Mouse (Mus musculus) limb, embryonic 15.5 days (tissue): ENCODE results near the gene Map1b. TPM values are rescaled to one million over a fixed set of nuclear protein-coding genes. Genes with fewer than 3 reads are reported as not detected.

Source experiments
- ATAC-seq: fragments of 200-750 bp; cut with Nextera tagmentation; 2 replicates; pipeline ENCODE4 v1.8.0; 2017; ENCODE audit warnings: low read depth, moderate TSS enrichment; ENCODE audit not compliant: insufficient number of reproducible peaks, low FRiP score, low TSS enrichment
- H3K27ac ChIP-seq: fragments of 300-500 bp; sonication (generic); 2 replicates; pipeline ENCODE4 v1.5.1; 2015; ENCODE audit warnings: moderate library complexity, mild to moderate bottlenecking, inconsistent platforms
- H3K27me3 ChIP-seq: fragments of 300-500 bp; sonication (generic); 2 replicates; pipeline ENCODE4 v1.6.1; 2015; ENCODE audit warnings: inconsistent platforms
- H3K36me3 ChIP-seq: fragments of 300-500 bp; sonication (generic); 2 replicates; pipeline ENCODE4 v1.6.1; 2015; ENCODE audit warnings: inconsistent platforms
- H3K4me1 ChIP-seq: fragments of 300-500 bp; sonication (generic); 2 replicates; pipeline ENCODE4 v1.6.1; 2015; ENCODE audit warnings: inconsistent platforms
- H3K4me2 ChIP-seq: fragments of 300-500 bp; sonication (generic); 2 replicates; pipeline ENCODE4 v1.6.1; 2015; ENCODE audit warnings: mild to moderate bottlenecking, inconsistent platforms
- H3K4me3 ChIP-seq: fragments of 300-500 bp; sonication (generic); 2 replicates; pipeline ENCODE4 v1.5.1; 2015; ENCODE audit warnings: mild to moderate bottlenecking, inconsistent platforms
- H3K9ac ChIP-seq: fragments of 300-500 bp; sonication (generic); 2 replicates; pipeline ENCODE4 v1.6.1; 2015; ENCODE audit warnings: inconsistent platforms
- H3K9me3 ChIP-seq: fragments of 300-500 bp; sonication (generic); 2 replicates; pipeline ENCODE4 v1.6.1; 2016; ENCODE audit warnings: inconsistent platforms
- WGBS: fragments of 180-500 bp; shearing (Covaris S2); methylation state at CpG from one replicate; pipeline ENCODE4 v1.1.7; 2015; 5-methylcytosine and 5-hydroxymethylcytosine counted together
- polyA plus RNA-seq: library from polyadenylated mRNA; unstranded; fragments of >200 nt; fragmentation: Nextera tagmentation; extraction: Ambion mirVana; gene quantifications from 2 replicates; pipeline ENCODE4 v1.2.1, GENCODE M21; 2015

Gene Map1b
- polyA plus RNA-seq, 1 experiment from 2014 or later: 137 TPM

DNA sequence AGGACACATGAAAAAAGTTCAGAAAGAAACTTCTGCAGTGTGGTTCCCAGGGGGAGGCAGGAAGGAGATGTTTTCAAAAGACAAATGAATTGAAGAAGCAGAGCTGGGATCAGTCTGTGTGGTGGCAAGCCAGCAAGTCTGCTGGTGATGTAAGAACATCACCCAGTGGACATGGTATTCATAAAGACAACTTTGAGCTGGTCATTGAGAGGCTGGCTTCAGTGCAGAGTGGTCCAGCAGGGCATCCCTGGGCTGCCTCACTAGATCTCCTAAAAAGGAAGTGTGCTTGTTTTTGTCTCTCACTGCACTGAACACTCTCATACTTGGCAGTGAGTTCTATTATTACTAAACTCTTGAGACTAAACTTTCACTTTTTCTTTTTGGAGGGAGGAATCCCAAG is 32.9 kb downstream of the Map1b start:
- ATAC-seq: no peak
- no peak overlapping the region for H3K9ac ChIP-seq

DNA sequence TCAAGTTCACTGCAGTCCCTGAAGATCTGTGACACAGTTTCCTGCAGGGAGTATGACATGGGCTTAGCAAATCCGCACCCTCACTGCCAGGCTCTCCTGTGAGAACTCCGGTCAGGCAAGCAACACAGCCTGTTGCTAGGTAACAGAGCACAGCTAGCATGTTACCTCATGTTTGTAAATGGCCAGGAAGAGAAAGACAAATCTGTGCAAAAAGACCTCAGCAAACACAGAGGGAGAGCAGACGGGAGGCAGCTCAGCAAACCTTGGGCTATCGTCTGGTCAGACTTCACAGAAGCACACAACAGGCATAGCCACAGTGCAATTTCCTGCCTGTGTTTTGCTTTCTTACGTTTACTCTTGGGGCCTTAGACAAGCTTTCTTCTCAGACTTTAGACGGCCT is 40.9 kb downstream of the Map1b start:
- peak overlapping the region; percentile 6 for H3K27ac ChIP-seq
- no peak overlapping the region for H3K4me3 ChIP-seq
- no peak overlapping the region for H3K9ac ChIP-seq
- no peaks in the 10 kb centered on the region for H3K27me3 ChIP-seq
- WGBS: 5% methylated on average over 6 of the region's 6 CpGs
- no peaks in the 10 kb centered on the region for H3K36me3 ChIP-seq
- H3K4me2 ChIP-seq: no peak overlapping the region
- ATAC-seq: 0 out of 2 replicates have a peak, but pooled peaks have one; percentile 48
- H3K4me1 ChIP-seq: peaks cover 18% of the 10 kb centered on the region
- H3K9me3 ChIP-seq: no peaks in the 10 kb centered on the region

More for the DNA sequence above, 32.9 kb downstream of the Map1b start:
- Histone ChIP-seq H3K36me3 (no peaks in the 10 kb centered on the region), H3K4me1 (peaks cover 19% of the 10 kb centered on the region), H3K27me3 (no peaks in the 10 kb centered on the region), H3K27ac (no peak overlapping the region), H3K4me2 (no peak overlapping the region), H3K9me3 (no peaks in the 10 kb centered on the region), H3K4me3 (no peak overlapping the region)

DNA sequence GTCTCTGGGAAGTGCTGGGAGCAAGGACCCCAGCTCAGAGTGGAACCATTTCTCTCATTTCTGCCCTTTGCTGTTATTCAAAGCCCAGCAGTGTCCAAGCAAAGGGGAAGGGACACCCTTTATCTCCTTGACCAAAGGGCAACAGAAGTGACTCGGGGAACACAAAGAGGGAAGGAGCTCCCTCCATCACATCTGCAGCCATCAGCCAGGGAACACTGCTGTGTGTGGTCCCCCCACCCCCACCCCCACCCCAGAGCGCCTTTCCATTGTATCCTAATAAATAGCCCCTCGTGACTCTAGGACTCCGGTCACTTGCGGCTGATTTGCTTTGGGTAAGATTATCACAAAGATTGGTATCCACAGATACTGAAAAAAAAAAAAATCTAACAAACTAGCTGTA is 41.3 kb downstream of the Map1b start:
- no peak for ATAC-seq
- H3K9ac ChIP-seq: no peak overlapping the region
- no peaks in the 10 kb centered on the region for H3K27me3 ChIP-seq
- no peaks in the 10 kb centered on the region for H3K36me3 ChIP-seq
- H3K4me1 ChIP-seq: peaks cover 18% of the 10 kb centered on the region
- no peak overlapping the region for H3K4me3 ChIP-seq
- no peaks in the 10 kb centered on the region for H3K9me3 ChIP-seq
- H3K27ac ChIP-seq: peak overlapping the region; percentile 23; the same call in 1 of the 2 replicates
- 10% methylated on average over 5 of the region's 5 CpGs for WGBS
- H3K4me2 ChIP-seq: no peak overlapping the region

DNA sequence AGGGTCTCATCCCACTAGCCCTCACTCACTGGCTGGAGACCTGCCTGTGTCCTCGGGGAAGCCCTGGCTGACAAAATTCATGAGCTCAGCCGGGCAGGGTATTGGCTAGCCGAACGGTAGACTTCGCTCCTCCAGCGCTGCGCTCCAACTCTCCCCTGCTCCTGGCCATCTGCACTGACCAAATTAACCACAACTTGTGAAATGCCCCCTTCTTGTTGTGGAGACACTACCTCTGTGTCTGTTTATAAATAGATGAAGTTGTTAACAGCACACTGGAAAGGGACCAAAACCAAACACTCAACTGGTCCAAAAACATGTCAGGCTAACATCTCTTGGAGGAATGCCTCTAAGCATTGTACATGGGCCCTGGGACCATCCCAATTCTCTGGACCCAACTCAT is 42.2 kb downstream of the Map1b start:
- Histone ChIP-seq H3K9me3 (no peaks in the 10 kb centered on the region), H3K4me1 (peaks cover 18% of the 10 kb centered on the region), H3K9ac (no peak overlapping the region), H3K4me2 (no peak overlapping the region), H3K27ac (no peak overlapping the region), H3K36me3 (no peaks in the 10 kb centered on the region), H3K4me3 (no peak overlapping the region), H3K27me3 (no peaks in the 10 kb centered on the region)
- no peak for ATAC-seq
- 80% methylated on average over 7 of the region's 7 CpGs for WGBS

DNA sequence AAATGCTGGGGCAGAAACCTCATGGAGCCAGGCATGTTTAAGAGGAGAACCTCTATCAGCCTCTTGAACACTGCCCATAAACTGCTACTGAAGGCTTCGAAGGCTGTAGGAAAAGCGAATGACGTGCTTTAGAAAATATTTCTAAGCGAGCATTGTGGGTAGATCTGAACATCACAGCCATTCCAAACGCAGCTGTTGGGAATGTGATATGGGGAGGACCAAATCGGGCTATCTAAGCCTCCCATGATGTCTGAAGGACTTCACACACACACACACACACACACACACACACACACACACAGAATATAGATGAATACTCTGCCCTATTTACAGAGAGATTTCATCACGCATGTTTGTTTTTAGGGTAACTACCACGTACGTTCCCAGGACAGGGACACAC is 44.3 kb downstream of the Map1b start:
- Histone ChIP-seq H3K4me1 (peaks cover 18% of the 10 kb centered on the region), H3K4me2 (no peak overlapping the region), H3K27ac (no peak overlapping the region), H3K9me3 (no peaks in the 10 kb centered on the region), H3K9ac (no peak overlapping the region), H3K27me3 (no peaks in the 10 kb centered on the region), H3K36me3 (no peaks in the 10 kb centered on the region), H3K4me3 (no peak overlapping the region)
- 84% methylated on average over 9 of the region's 9 CpGs for WGBS
- ATAC-seq: no peak

DNA sequence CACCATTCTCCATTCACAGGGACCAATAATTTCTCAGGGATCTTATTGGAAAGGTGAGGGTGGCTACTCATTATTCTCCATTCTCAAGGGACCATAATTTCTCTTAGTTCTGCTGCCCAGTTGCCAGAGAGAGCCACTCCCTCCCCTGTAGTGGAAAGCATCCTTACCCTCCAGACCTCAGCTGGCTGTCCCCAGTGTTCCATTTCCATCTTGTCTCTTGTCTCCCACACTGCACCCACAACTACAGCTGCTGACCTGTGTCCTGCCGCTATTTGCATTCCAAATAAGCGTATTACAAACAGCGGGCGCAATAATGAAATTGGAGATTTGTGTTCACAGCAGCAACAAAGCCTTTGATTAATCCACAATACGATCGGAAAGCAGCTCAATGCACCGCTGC is 46.3 kb downstream of the Map1b start:
- Histone ChIP-seq H3K4me2 (no peak overlapping the region), H3K9me3 (no peaks in the 10 kb centered on the region), H3K36me3 (no peaks in the 10 kb centered on the region), H3K27ac (no peak overlapping the region), H3K4me3 (no peak overlapping the region), H3K27me3 (no peaks in the 10 kb centered on the region), H3K4me1 (peaks cover 7% of the 10 kb centered on the region), H3K9ac (no peak overlapping the region)
- WGBS: 86% methylated on average over 7 of the region's 7 CpGs
- no peak for ATAC-seq

DNA sequence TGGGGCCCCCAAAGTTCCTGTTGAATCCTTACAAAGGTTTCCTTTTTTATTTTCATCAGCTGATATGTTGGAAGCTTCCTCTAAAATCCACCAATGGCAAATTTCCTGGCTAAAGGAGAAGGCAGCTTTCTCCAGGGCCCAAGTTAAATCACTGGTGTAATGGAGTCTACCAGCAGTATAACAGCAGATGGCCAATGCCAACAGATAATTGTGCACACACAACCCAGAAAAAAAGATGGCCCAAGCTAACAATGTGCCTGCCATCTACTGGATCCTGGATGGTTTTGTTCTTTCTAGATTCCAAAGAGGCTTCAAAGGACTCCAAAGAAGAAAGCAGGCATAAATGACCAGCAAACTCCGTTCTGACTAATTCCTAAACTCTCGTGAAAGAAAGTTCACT is 48.1 kb downstream of the Map1b start:
- no peaks in the 10 kb centered on the region for H3K27me3 ChIP-seq
- H3K4me2 ChIP-seq: no peak overlapping the region
- H3K9me3 ChIP-seq: no peaks in the 10 kb centered on the region
- no peak overlapping the region for H3K27ac ChIP-seq
- H3K4me3 ChIP-seq: no peak overlapping the region
- no peak for ATAC-seq
- H3K9ac ChIP-seq: no peak overlapping the region
- 86% methylated on average over 2 of the region's 2 CpGs for WGBS
- H3K36me3 ChIP-seq: no peaks in the 10 kb centered on the region
- H3K4me1 ChIP-seq: no peaks in the 10 kb centered on the region

DNA sequence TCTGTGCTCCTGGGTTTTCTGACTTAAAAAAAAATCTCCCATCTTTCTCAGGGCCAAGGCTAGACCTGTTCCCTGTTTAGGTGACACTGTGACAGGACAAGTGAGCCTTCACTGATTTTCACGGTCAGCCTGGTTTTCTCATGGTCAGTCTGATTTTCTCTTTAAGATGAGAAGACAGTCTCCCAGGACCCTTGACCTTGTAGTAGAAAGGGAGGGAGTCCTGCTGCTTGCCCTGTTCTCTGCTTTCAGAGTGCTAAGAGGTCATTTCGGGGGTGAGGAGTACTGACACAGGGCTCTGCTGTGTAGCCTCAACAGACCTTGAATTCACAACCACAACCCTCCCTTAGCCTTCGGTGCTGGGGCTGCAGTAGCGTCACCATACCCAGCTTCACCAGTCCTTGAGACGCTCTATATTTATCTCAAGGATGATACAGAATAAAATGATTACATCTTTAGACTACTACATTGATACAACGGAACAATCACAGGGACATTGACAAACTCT is 49.5 kb downstream of the Map1b start:
- Histone ChIP-seq H3K9me3 (no peaks in the 10 kb centered on the region), H3K27ac (no peak overlapping the region)

DNA sequence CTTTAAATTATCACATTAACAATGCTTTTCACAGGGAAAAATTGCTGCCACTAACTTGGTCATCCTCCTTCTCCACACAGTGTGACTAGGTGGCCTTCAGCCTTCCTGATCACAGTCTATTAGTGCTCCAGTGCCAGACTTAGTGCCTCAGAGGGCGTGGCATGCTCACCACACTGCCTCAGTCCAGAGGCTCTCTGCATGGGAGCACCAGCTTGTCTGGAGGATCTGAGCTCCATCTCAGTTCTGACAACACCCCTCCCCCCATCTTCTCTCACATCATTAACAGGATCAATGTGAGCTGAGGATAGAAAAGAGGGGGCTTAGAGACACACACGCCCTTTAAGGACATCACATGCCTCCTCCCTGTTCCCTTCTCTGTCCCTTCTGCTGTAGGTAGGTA is 50.3 kb downstream of the Map1b start:
- WGBS: 71% methylated on average over 2 of the region's 2 CpGs
- H3K4me3 ChIP-seq: no peak overlapping the region
- H3K4me1 ChIP-seq: no peaks in the 10 kb centered on the region
- H3K27me3 ChIP-seq: no peaks in the 10 kb centered on the region
- no peak for ATAC-seq
- H3K4me2 ChIP-seq: no peak overlapping the region
- H3K36me3 ChIP-seq: no peaks in the 10 kb centered on the region
- no peak overlapping the region for H3K9ac ChIP-seq
- H3K27ac ChIP-seq: no peak overlapping the region
- no peaks in the 10 kb centered on the region for H3K9me3 ChIP-seq

More for the DNA sequence above, 49.5 kb downstream of the Map1b start:
- H3K4me2 ChIP-seq: no peak overlapping the region
- H3K4me1 ChIP-seq: no peaks in the 10 kb centered on the region
- ATAC-seq: no peak
- H3K27me3 ChIP-seq: no peaks in the 10 kb centered on the region
- WGBS: 79% methylated on average over 6 of the region's 6 CpGs
- no peak overlapping the region for H3K4me3 ChIP-seq
- H3K9ac ChIP-seq: no peak overlapping the region
- H3K36me3 ChIP-seq: no peaks in the 10 kb centered on the region

DNA sequence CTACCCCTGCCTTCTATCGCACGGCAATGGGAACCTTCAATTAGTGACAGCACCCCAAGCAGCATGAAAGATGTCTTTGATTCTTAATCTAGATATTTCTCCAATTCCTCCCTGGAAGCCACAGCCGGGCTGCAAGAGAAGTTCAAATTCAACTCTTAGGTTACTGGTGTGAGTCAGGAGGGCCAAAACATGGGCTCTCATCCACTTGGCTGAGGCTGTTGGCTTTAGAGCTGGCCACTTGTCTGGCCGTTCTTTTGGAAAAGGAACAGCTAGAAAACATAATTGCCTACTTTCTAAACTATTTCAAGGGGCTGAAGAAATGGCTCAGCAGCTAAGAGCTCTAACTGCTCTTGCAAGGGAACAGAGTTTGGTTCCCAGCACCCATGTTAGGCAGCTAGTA is 51.8 kb downstream of the Map1b start:
- H3K4me1 ChIP-seq: peaks cover 4% of the 10 kb centered on the region; the same call in 1 of the 2 replicates
- ATAC-seq: no peak
- 62% methylated on average over 4 of the region's 4 CpGs for WGBS
- no peaks in the 10 kb centered on the region for H3K9me3 ChIP-seq
- H3K27me3 ChIP-seq: no peaks in the 10 kb centered on the region
- H3K4me3 ChIP-seq: no peak overlapping the region
- no peak overlapping the region for H3K9ac ChIP-seq
- no peak overlapping the region for H3K27ac ChIP-seq
- no peak overlapping the region for H3K4me2 ChIP-seq
- no peaks in the 10 kb centered on the region for H3K36me3 ChIP-seq

DNA sequence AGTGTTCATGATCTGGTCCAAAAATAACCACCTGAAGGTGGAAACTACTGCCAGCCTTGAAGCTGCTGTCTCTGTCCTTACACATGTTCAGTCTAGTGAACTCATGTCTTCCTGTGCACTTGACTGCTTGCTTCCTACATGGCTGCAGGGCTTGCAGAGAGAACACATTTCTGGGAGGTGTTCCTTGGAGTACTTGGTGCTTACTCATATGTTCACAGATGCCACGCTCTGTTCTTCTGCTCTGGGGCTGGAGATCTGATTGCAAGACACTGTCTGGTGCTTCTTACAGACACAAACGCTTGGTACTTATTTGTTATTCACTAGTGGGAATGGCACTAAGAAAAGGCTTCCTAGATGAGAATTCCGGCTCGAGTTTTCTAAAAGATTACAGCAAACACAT is 54.5 kb downstream of the Map1b start:
- no peak overlapping the region for H3K27ac ChIP-seq
- no peaks in the 10 kb centered on the region for H3K36me3 ChIP-seq
- no peak overlapping the region for H3K4me3 ChIP-seq
- H3K27me3 ChIP-seq: no peaks in the 10 kb centered on the region
- no peaks in the 10 kb centered on the region for H3K9me3 ChIP-seq
- 93% methylated on average over 4 of the region's 4 CpGs for WGBS
- peaks cover 14% of the 10 kb centered on the region for H3K4me1 ChIP-seq
- H3K4me2 ChIP-seq: no peak overlapping the region
- no peak for ATAC-seq
- H3K9ac ChIP-seq: no peak overlapping the region

DNA sequence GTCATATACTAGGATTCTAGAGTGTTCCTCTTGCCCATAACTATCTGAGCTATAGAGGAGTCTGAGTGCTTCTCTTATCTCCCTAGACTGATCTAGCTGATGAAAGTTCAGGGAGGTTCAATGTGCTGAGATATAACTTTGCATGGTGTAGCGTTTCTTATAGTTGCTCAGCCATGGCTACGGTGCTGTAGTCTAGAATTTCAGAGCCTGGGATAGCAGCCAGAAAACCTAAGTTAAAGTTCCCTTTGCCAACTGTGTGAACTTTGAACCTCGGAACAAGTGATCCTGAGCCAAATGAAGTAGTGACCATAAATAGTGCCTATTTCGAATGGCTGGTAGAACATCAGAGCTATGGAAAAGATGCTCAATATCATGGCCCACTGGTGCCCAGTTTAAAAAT is 56.7 kb downstream of the Map1b start:
- Histone ChIP-seq H3K4me2 (no peak overlapping the region), H3K9me3 (no peaks in the 10 kb centered on the region), H3K27me3 (no peaks in the 10 kb centered on the region), H3K4me1 (peaks cover 14% of the 10 kb centered on the region), H3K4me3 (no peak overlapping the region), H3K9ac (no peak overlapping the region), H3K36me3 (no peaks in the 10 kb centered on the region), H3K27ac (0 out of 2 replicates have a peak overlapping the region, but pooled peaks have one; percentile 68)
- WGBS: 43% methylated on average over 4 of the region's 4 CpGs
- no peak for ATAC-seq
